Mouse (Mus musculus) stomach, embryonic 14.5 days (tissue): Measurements from ENCODE around the gene Immp1l. TPM values are rescaled to one million over a fixed set of nuclear protein-coding genes. Genes with fewer than 3 reads are reported as not detected.

Experiments used
- ATAC-seq: fragments of 200-750 bp; cut with Nextera tagmentation; 2 replicates; pipeline ENCODE4 v1.8.0; 2017; ENCODE audit warnings: low read depth, moderate TSS enrichment; ENCODE audit not compliant: insufficient number of reproducible peaks, insufficient read depth, low FRiP score
- H3K27ac ChIP-seq: fragments of 300-500 bp; sonication (generic); 2 replicates; pipeline ENCODE4 v1.5.1; 2014; ENCODE audit warnings: mild to moderate bottlenecking, low read length, moderate library complexity, mixed read lengths
- H3K27me3 ChIP-seq: fragments of 300-500 bp; sonication (generic); 2 replicates; pipeline ENCODE4 v1.6.1; 2014; ENCODE audit warnings: low read length, control low read depth, mixed read lengths; ENCODE audit not compliant: control insufficient read depth, insufficient read depth
- H3K36me3 ChIP-seq: fragments of 300-500 bp; sonication (generic); 2 replicates; pipeline ENCODE4 v1.6.1; 2014; ENCODE audit warnings: mild to moderate bottlenecking, control low read depth, low read length, moderate library complexity, mixed read lengths; ENCODE audit not compliant: control insufficient read depth, insufficient read depth
- H3K4me1 ChIP-seq: fragments of 300-500 bp; sonication (generic); 2 replicates; pipeline ENCODE4 v1.6.1; 2014; ENCODE audit warnings: low read length, control low read depth, mixed read lengths; ENCODE audit not compliant: control insufficient read depth, insufficient read depth
- H3K4me2 ChIP-seq: fragments of 300-500 bp; sonication (generic); replicated peaks from 2 replicates; pipeline ENCODE4 v1.6.1; 2014; ENCODE audit warnings: low read depth, low read length, control low read depth
- H3K4me3 ChIP-seq: fragments of 300-500 bp; sonication (generic); 2 replicates; pipeline ENCODE4 v1.5.1; 2014; ENCODE audit warnings: low read depth, low read length, control low read depth
- H3K9ac ChIP-seq: fragments of 300-500 bp; sonication (generic); replicated peaks from 2 replicates; pipeline ENCODE4 v1.6.1; 2014; ENCODE audit warnings: low read depth, mild to moderate bottlenecking, control low read depth, low read length, moderate library complexity, mixed read lengths
- H3K9me3 ChIP-seq: fragments of 300-500 bp; sonication (generic); 2 replicates; pipeline ENCODE4 v1.6.1; 2016; ENCODE audit warnings: low read depth, low read length, control low read depth; ENCODE audit not compliant: control insufficient read depth
- WGBS: fragments of 180-500 bp; shearing (Covaris S2); extraction: QIAGEN DNeasy Blood & Tissue Kit; methylation state at CpG from one replicate; pipeline ENCODE4 v1.1.7; 2014; 5-methylcytosine and 5-hydroxymethylcytosine counted together
- polyA plus RNA-seq: library from polyadenylated mRNA; unstranded; fragments of >200 nt; fragmentation: Nextera tagmentation; extraction: Ambion mirVana; gene quantifications from 2 replicates; pipeline ENCODE4 v1.2.1, GENCODE M21; 2014

Immp1l gene
- polyA plus RNA-seq, 1 experiment from 2014 or later: 149 TPM

- H3K27me3 ChIP-seq: no peaks in the 10 kb centered on the region
- no peak overlapping the region for H3K27ac ChIP-seq
- H3K4me2 ChIP-seq: no peak overlapping the region
- 89% methylated on average over 1 of the region's 1 CpGs for WGBS
- no peaks in the 10 kb centered on the region for H3K4me1 ChIP-seq
- ATAC-seq: no peak
- H3K36me3 ChIP-seq: no peaks in the 10 kb centered on the region
- no peak overlapping the region for H3K4me3 ChIP-seq
- no peaks in the 10 kb centered on the region for H3K9me3 ChIP-seq
- H3K9ac ChIP-seq: no peak overlapping the region
Observed at GRCm38 (mm10) chr2:105916671-105917070, 12.2 kb downstream of the Immp1l start.

GRCm38 (mm10) chr2:105917623-105918346 is 13.3 kb downstream of the Immp1l start:
- H3K4me2 ChIP-seq: no peak overlapping the region

GRCm38 (mm10) chr2:105950131-105950530 is 45.7 kb downstream of the Immp1l start:
- no peak for ATAC-seq
- WGBS: 94% methylated on average over 2 of the region's 2 CpGs
- Histone ChIP-seq H3K9me3 (no peaks in the 10 kb centered on the region), H3K36me3 (no peaks in the 10 kb centered on the region), H3K4me2 (no peak overlapping the region), H3K9ac (no peak overlapping the region), H3K27me3 (no peaks in the 10 kb centered on the region), H3K4me3 (no peak overlapping the region), H3K4me1 (no peaks in the 10 kb centered on the region), H3K27ac (no peak overlapping the region)

More at GRCm38 (mm10) chr2:105917623-105918346, 13.3 kb downstream of the Immp1l start:
- no peaks in the 10 kb centered on the region for H3K9me3 ChIP-seq
- no peaks in the 10 kb centered on the region for H3K4me1 ChIP-seq
- H3K4me3 ChIP-seq: no peak overlapping the region
- ATAC-seq: no peak
- H3K36me3 ChIP-seq: no peaks in the 10 kb centered on the region
- H3K9ac ChIP-seq: no peak overlapping the region
- H3K27me3 ChIP-seq: no peaks in the 10 kb centered on the region
- no peak overlapping the region for H3K27ac ChIP-seq
- WGBS: 75% methylated on average over 5 of the region's 5 CpGs

- Histone ChIP-seq H3K36me3 (no peaks in the 10 kb centered on the region), H3K9me3 (no peaks in the 10 kb centered on the region), H3K4me1 (no peaks in the 10 kb centered on the region), H3K27ac (no peak overlapping the region), H3K27me3 (no peaks in the 10 kb centered on the region), H3K4me3 (no peak overlapping the region), H3K4me2 (no peak overlapping the region), H3K9ac (no peak overlapping the region)
- WGBS: 59% methylated on average over 1 of the region's 1 CpGs
- ATAC-seq: no peak
Observed at GRCm38 (mm10) chr2:105951350-105951940, 47.0 kb downstream of the Immp1l start.

- Histone ChIP-seq H3K4me1 (no peaks in the 10 kb centered on the region), H3K9me3 (no peaks in the 10 kb centered on the region), H3K4me2 (no peak overlapping the region), H3K36me3 (no peaks in the 10 kb centered on the region), H3K9ac (no peak overlapping the region), H3K4me3 (no peak overlapping the region), H3K27me3 (no peaks in the 10 kb centered on the region), H3K27ac (no peak overlapping the region)
- WGBS: 84% methylated on average over 4 of the region's 4 CpGs
- no peak for ATAC-seq
Observed at GRCm38 (mm10) chr2:105953862-105954261, 49.4 kb downstream of the Immp1l start.

- Histone ChIP-seq H3K4me2 (no peak overlapping the region), H3K27me3 (no peaks in the 10 kb centered on the region), H3K4me3 (no peak overlapping the region), H3K4me1 (no peaks in the 10 kb centered on the region), H3K9me3 (no peaks in the 10 kb centered on the region), H3K36me3 (peaks cover 3% of the 10 kb centered on the region; the same call in 1 of the 2 replicates), H3K27ac (no peak overlapping the region), H3K9ac (no peak overlapping the region)
- ATAC-seq: no peak
- WGBS: 82% methylated on average over 1 of the region's 1 CpGs
Observed at GRCm38 (mm10) chr2:105963447-105963846, 59.0 kb downstream of the Immp1l start.

- H3K4me3 ChIP-seq: no peak overlapping the region
- WGBS: 26% methylated on average over 2 of the region's 2 CpGs
- no peak overlapping the region for H3K9ac ChIP-seq
- H3K9me3 ChIP-seq: no peaks in the 10 kb centered on the region
- no peaks in the 10 kb centered on the region for H3K27me3 ChIP-seq
- no peak overlapping the region for H3K4me2 ChIP-seq
- no peak overlapping the region for H3K27ac ChIP-seq
- no peaks in the 10 kb centered on the region for H3K4me1 ChIP-seq
- H3K36me3 ChIP-seq: 0 out of 2 replicates have a peak, but pooled peaks cover 5% of the 10 kb centered on the region
- ATAC-seq: no peak
Observed at GRCm38 (mm10) chr2:105973941-105974340, 69.5 kb downstream of the Immp1l start.

- Histone ChIP-seq H3K27me3 (no peaks in the 10 kb centered on the region), H3K36me3 (no peaks in the 10 kb centered on the region), H3K27ac (no peak overlapping the region), H3K9ac (no peak overlapping the region), H3K4me2 (no peak overlapping the region), H3K9me3 (no peaks in the 10 kb centered on the region), H3K4me1 (no peaks in the 10 kb centered on the region), H3K4me3 (no peak overlapping the region)
- no peak for ATAC-seq
- WGBS: 91% methylated on average over 2 of the region's 2 CpGs
Observed at GRCm38 (mm10) chr2:105978065-105978464, 73.6 kb downstream of the Immp1l start.
